ENCODE assay signal across 28 mouse cellular contexts in genomic region chr3:21341916-21342315, GRCm38 (mm10).
"Had no signal": no experiment of that assay in that cellular context is flagged by ENCODE, and none has a peak within 500 bp of the region (broad histone marks: within the 10 kb centered on the region; RNA-seq: fewer than 3 reads in every experiment).

No protein-coding gene starts in this region.

- H3K4me1 ChIP-seq: limb, embryonic 10.5 days; limb, embryonic 12.5 days; limb, embryonic 13.5 days; limb, embryonic 15.5 days; liver, embryonic 12.5 days; liver, embryonic 13.5 days; liver, embryonic 15.5 days; lung, embryonic 15.5 days; megakaryocyte, embryonic 14.5 days; midbrain, embryonic 10.5 days; midbrain, embryonic 12.5 days; midbrain, embryonic 13.5 days; midbrain, embryonic 15.5 days; neural tube, embryonic 12.5 days had no signal

- DNase-seq: left cerebral cortex, postnatal 4 days; liver; liver, embryonic 13.5 days; liver, postnatal 0 days; lung, adult 18-20 months; lung, adult 2 months; lung, embryonic 14.5 days; lung, postnatal 10 days; lung, postnatal 14 days; lung, postnatal 36 days; lung, postnatal 4 days; midbrain, embryonic 14.5 days had no signal

- H3K27me3 ChIP-seq: limb, embryonic 12.5 days; limb, embryonic 13.5 days; limb, embryonic 15.5 days; liver, embryonic 12.5 days; liver, embryonic 13.5 days; liver, embryonic 15.5 days; lung, embryonic 15.5 days; megakaryocyte, embryonic 14.5 days; midbrain, embryonic 12.5 days; midbrain, embryonic 13.5 days; midbrain, embryonic 15.5 days; neural tube, embryonic 12.5 days had no signal

- H3K27ac ChIP-seq: limb, embryonic 10.5 days; limb, embryonic 12.5 days; limb, embryonic 13.5 days; limb, embryonic 15.5 days; liver, embryonic 12.5 days; liver, embryonic 13.5 days; liver, embryonic 14.5 days; liver, embryonic 15.5 days; lung, embryonic 15.5 days; macrophage; midbrain, embryonic 10.5 days; midbrain, embryonic 12.5 days; midbrain, embryonic 13.5 days; midbrain, embryonic 15.5 days; neural tube, embryonic 12.5 days had no signal

- H3K9me3 ChIP-seq: limb, embryonic 10.5 days; limb, embryonic 12.5 days; limb, embryonic 13.5 days; limb, embryonic 15.5 days; liver, embryonic 12.5 days; liver, embryonic 13.5 days; liver, embryonic 15.5 days; lung, embryonic 15.5 days; megakaryocyte, embryonic 14.5 days; midbrain, embryonic 10.5 days; midbrain, embryonic 12.5 days; midbrain, embryonic 13.5 days; midbrain, embryonic 15.5 days; neural tube, embryonic 12.5 days had no signal

- H3K4me3 ChIP-seq: limb, embryonic 10.5 days; limb, embryonic 12.5 days; limb, embryonic 13.5 days; limb, embryonic 15.5 days; liver, embryonic 12.5 days; liver, embryonic 13.5 days; liver, embryonic 15.5 days; lung, embryonic 15.5 days; megakaryocyte, embryonic 14.5 days; midbrain, embryonic 10.5 days; midbrain, embryonic 12.5 days; midbrain, embryonic 13.5 days; midbrain, embryonic 15.5 days; myocyte; neural tube, embryonic 12.5 days had no signal

- H3K36me3 ChIP-seq: limb, embryonic 10.5 days; limb, embryonic 12.5 days; limb, embryonic 13.5 days; limb, embryonic 15.5 days; liver, embryonic 12.5 days; liver, embryonic 13.5 days; liver, embryonic 15.5 days; lung, embryonic 15.5 days; midbrain, embryonic 10.5 days; midbrain, embryonic 12.5 days; midbrain, embryonic 13.5 days; midbrain, embryonic 15.5 days; neural tube, embryonic 12.5 days had no signal

- H3K9ac ChIP-seq: limb, embryonic 12.5 days; limb, embryonic 13.5 days; limb, embryonic 15.5 days; liver, embryonic 12.5 days; liver, embryonic 13.5 days; liver, embryonic 14.5 days; liver, embryonic 15.5 days; liver, postnatal 0 days; lung, embryonic 14.5 days; lung, embryonic 15.5 days; midbrain, embryonic 12.5 days; midbrain, embryonic 13.5 days; midbrain, embryonic 15.5 days; neural tube, embryonic 12.5 days had no signal
